Mouse (Mus musculus) megakaryocyte-erythroid progenitor cell, adult 5-6 weeks (primary cell): ENCODE measurements at regions not wholly inside any gene's neighbourhood (a gene's known extent, or its start where the extent isn't known, plus 50 kb on each side); places are given as distances from the start of the nearest gene placed in this dataset.

Source experiments
- ATAC-seq: replicated peaks from 2 replicates; pipeline ENCODE4 v1.8.0; 2016; ENCODE audit warnings: mild to moderate bottlenecking, inconsistent platforms; ENCODE audit not compliant: severe bottlenecking, poor library complexity, low FRiP score, low TSS enrichment

GRCm38 (mm10) chr3:115604267-115604666 lies 110.6 kb downstream of the S1pr1 start:
- no peak for ATAC-seq

- ATAC-seq = no peak
Observed at GRCm38 (mm10) chr3:115603803-115604202, 111.1 kb downstream of the S1pr1 start.

- ATAC-seq = no peak
Observed at GRCm38 (mm10) chr3:115599281-115599680, 115.6 kb downstream of the S1pr1 start.

- peak; percentile 93 for ATAC-seq
Observed at GRCm38 (mm10) chr3:115596523-115596922, 118.3 kb downstream of the S1pr1 start.

GRCm38 (mm10) chr3:115590716-115591115 lies 124.2 kb downstream of the S1pr1 start:
- ATAC-seq = no peak

- ATAC-seq = no peak
Observed at GRCm38 (mm10) chr3:115588585-115588984, 126.3 kb downstream of the S1pr1 start.

- ATAC-seq = no peak
Observed at GRCm38 (mm10) chr3:115580131-115580932, 134.5 kb downstream of the S1pr1 start.

- ATAC-seq = no peak
Observed at GRCm38 (mm10) chr3:115575371-115575770, 139.5 kb downstream of the S1pr1 start.

- no peak for ATAC-seq
Observed at GRCm38 (mm10) chr3:115562735-115563134, 152.1 kb downstream of the S1pr1 start.

- no peak for ATAC-seq
Observed at GRCm38 (mm10) chr3:115554809-115555708, 159.8 kb downstream of the S1pr1 start.

GRCm38 (mm10) chr3:115553848-115554515 lies 160.9 kb downstream of the S1pr1 start:
- ATAC-seq = no peak

GRCm38 (mm10) chr3:115541789-115542188 lies 173.1 kb downstream of the S1pr1 start:
- peak; percentile 84 for ATAC-seq

GRCm38 (mm10) chr3:115538355-115538754 lies 176.5 kb downstream of the S1pr1 start:
- no peak for ATAC-seq

GRCm38 (mm10) chr3:115532141-115532735 lies 182.6 kb downstream of the S1pr1 start:
- no peak for ATAC-seq

- no peak for ATAC-seq
Observed at GRCm38 (mm10) chr3:115530441-115530840, 184.4 kb downstream of the S1pr1 start.

- peak; percentile 59; the same call in 1 of the 2 replicates for ATAC-seq
Observed at GRCm38 (mm10) chr3:115529918-115530317, 185.0 kb downstream of the S1pr1 start.

- ATAC-seq = no peak
Observed at GRCm38 (mm10) chr3:115523515-115523914, 191.4 kb downstream of the S1pr1 start.

GRCm38 (mm10) chr3:115515645-115516044 lies 199.2 kb downstream of the S1pr1 start:
- ATAC-seq = no peak

GRCm38 (mm10) chr3:115509658-115510057 lies 205.2 kb downstream of the S1pr1 start:
- no peak for ATAC-seq

GRCm38 (mm10) chr3:115497420-115497819 lies 217.5 kb downstream of the S1pr1 start:
- no peak for ATAC-seq
